Mouse (Mus musculus): ENCODE data around the gene Ficd.
"Not testable (repeated sequence)": the region's sequence is repeated elsewhere in the genome, so short reads cannot be mapped to it uniquely, and the experiment has no call there.

Gene Ficd

GRCm38 (mm10) chr5:113772905-113773519 is 37.4 kb downstream of the Ficd start:
- CTCF ChIA-PET, result interaction anchor here (0.6 to 2.0 kb wide), 6 partner anchors 42 to 182 kb away, joined by 3 to 16 read pairs (median 4); partner anchors contain the start of gene Selplg

- CTCF ChIA-PET, result interaction anchor here (0.6 to 2.0 kb wide), 5 partner anchors 42 to 182 kb away, joined by 3 to 16 read pairs (median 5); no protein-coding TSS in a partner anchor
Measured at GRCm38 (mm10) chr5:113773664-113774063, 38.1 kb downstream of the Ficd start.

GRCm38 (mm10) chr5:113775585-113775984 is 40.0 kb downstream of the Ficd start:
- CTCF ChIA-PET, result interaction anchor here (0.6 to 2.1 kb wide), 3 partner anchors 36 to 52 kb away, joined by 3 to 8 read pairs (median 4); no protein-coding TSS in a partner anchor

DNA sequence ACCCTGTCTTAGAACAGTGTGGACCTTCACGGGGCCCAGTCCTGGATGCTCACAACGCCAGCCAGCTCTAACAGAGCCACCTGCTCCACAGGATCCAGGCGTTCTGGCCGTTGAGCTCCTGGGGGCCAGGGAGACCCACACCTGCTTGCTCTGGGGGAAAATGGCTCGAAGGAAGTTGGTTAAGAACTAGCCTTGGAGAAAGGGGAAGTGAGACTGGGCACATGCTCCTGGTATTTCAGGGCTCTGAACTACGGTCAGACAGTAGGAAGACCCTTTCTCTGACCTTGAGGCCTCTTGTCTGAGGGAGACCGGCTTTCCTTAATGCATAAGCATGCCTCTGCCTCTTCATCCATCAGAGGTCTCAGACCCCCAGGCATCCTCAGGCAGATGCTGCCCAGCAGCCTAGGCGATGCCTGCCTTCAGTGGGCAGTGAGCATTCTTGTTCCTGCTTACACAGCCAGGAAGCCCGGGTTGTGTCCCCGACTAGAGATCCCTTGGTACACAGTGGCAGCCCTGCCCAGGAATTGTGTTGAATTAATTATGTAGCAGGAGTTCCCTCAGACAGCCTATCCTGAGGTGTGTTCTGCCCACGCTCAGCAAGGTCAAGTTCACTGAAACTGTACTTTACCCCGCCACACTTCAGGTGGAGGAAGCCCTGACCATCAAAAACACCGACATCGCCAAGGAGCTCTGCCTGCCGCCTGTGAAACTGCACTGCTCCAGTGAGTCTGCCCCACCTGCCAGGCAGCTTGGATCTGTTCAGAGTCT is 40.7 kb downstream of the Ficd start:
- CTCF ChIA-PET, result interaction anchor here (0.6 to 2.1 kb wide), 2 partner anchors 35 to 38 kb away, joined by 4 to 8 read pairs; no protein-coding TSS in a partner anchor

DNA sequence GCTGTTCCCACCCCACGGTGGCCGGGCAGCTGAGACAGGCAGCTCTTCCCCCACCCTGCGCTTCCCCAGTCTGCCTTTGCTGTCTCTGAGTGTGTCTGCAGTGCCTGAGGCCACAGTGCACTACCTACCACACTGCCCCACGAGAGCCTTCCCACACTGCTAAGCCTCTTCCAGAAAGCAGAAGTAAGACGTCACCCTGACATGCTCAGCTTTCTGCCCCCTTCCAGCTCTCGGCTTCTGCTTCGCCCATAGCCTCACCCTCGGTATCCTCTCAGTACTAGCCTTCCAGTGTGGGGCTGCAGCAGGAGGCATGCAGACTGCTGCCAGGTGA is 41.3 kb downstream of the Ficd start:
- CTCF ChIA-PET, result interaction anchor here (2.1 kb wide), 1 partner anchor 37 kb away, joined by 8 read pairs; no protein-coding TSS in a partner anchor

DNA sequence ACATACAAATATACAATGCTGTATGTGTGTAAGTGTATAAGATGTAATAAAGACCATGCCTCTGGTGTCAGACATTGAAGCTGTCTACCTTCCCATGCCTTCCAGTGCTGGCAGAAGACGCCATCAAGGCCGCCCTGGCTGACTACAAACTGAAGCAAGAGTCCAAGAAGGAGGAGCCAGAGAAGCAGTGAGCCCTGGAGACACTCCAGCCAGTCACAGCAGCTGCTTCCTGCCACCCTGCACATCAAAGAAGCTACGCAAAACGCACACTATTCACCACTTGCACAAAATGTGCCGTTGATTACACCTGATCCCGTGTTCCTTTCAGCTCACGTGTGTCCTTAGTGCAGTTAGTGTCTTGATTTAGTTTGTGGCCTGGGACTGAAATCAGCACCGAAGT is 42.1 kb downstream of the Ficd start:
- CTCF ChIA-PET, result not testable (repeated sequence)

DNA sequence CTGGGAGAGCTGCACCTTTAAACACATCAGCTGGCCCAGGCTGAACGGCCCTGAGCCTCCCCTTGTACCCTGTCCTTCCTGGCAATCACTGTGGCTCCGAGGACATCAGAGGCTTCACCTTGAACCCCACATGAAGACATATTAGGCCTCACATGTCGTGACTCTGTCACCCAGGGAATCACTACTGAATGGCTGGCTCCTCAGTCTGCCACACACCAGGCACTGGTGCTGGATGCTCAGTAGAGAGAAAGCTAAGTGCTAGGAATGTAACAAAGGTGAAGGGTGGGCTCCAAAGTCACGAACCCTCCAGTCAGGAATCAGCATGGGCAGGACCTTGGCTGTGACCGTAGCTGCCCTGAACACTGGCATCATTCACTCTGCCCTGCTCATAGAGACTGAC is 44.0 kb downstream of the Ficd start:
- CTCF ChIA-PET, result no interaction called here

GRCm38 (mm10) chr5:113780082-113780752 is 44.6 kb downstream of the Ficd start:
- CTCF ChIA-PET, result no interaction called here

GRCm38 (mm10) chr5:113780763-113781162 is 45.2 kb downstream of the Ficd start:
- CTCF ChIA-PET, result no interaction called here

- CTCF ChIA-PET, result no interaction called here
Measured at GRCm38 (mm10) chr5:113781254-113781653, 45.7 kb downstream of the Ficd start.

- CTCF ChIA-PET, result no interaction called here
Measured at GRCm38 (mm10) chr5:113781875-113782274, 46.3 kb downstream of the Ficd start.

DNA sequence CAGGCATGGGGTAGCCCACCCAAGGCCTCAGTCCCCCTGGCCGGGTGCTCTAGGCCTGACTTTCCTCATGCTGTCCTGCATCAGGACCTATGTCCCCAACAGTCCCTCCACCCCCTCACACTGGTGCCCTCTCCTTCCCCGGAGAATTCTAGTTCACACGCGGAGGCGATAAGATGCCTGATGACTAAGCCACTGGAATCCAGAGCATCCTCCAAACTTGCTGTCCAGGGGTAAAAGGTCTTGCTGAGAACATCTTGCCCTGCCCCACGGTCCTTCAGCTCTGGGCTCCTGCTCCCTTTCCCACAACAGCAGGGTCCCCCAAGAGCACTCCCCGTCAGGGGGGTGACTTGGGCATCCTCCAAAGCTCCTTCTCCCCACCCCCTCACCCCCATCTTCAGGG is 47.0 kb downstream of the Ficd start:
- CTCF ChIA-PET, result interaction anchor here (0.6 kb wide), 1 partner anchor 29 kb away, joined by 3 read pairs; no protein-coding TSS in a partner anchor

GRCm38 (mm10) chr5:113783581-113784001 is 48.0 kb downstream of the Ficd start:
- CTCF ChIA-PET, result interaction anchor here (0.6 to 1.3 kb wide), 2 partner anchors 28 to 47 kb away, joined by 3 read pairs; partner anchors contain the start of gene Ficd

DNA sequence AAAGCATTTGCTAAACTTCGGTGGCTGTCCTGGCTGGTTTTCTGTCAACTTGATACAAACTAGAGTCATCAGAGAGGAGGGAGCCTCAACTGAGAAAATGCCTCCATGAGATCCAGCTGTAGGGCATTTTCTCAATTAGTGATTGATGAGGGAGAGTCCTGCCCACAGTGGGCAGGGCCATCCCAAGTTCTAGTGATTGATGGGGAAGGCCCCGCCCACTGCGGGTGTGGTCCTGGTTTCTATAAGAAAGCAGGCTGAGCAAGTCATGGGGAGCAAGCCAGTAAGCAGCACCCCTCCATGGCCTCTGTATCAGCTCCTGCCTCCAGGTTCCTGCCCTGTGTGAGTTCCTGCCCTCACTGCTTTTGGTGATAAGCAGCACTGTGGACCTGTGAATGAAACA is 48.5 kb downstream of the Ficd start:
- CTCF ChIA-PET, result interaction anchor here (1.3 kb wide), 1 partner anchor 48 kb away, joined by 3 read pairs; the partner anchor contains the start of gene Ficd

DNA sequence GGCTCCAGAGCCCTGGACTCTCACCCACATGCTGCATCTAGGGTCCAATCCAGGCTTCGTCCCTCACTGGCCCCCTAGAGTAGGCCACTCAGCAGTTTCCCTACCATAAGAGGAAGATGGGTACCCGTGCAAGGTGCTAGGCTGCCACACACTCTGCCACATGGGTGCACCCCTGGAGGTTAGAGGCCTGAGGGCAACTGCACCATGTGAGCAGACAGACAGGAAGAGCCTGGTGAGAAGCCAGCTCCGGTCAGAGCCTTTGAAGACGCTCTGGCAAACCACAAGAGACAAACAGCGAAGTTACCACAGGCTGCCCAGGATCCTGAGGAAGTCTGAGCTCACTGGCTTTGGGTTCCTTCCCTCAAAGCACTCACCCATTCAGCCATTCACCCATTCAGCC is 51.4 kb downstream of the Ficd start:
- CTCF ChIA-PET, result no interaction called here

DNA sequence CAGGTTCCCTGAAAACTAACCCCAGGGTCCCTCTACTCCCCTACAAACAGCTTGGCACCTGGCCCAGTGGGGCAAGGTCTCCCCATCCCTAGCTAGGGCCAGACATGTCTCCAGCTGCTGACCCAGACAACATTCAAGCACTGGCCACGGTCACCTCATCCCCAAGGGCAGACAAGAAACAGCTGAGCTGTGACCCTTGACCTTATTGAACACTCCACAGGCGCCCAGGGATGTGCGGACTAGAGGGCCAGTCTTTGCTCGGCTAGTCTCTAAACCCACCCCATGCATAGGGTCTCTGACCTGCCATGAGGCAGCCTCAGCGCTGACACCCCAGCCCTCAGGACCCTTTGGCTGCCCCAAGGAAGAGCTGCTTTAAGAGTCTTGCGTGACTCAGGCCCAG is 53.0 kb downstream of the Ficd start:
- CTCF ChIA-PET, result no interaction called here

GRCm38 (mm10) chr5:113789075-113789788 is 53.6 kb downstream of the Ficd start:
- CTCF ChIA-PET, result no interaction called here
